Mouse (Mus musculus) ES-CJ7 (cell line): ENCODE measurements around the gene Cytip.
"Not testable (repeated sequence)": the region's sequence is repeated elsewhere in the genome, so short reads cannot be mapped to it uniquely, and the experiment has no call there.

ENCODE experiments used
- DNase-seq: peaks from one replicate; pipeline ENCODE4 v3.0.0; 2011; ENCODE audit warnings: low read depth, low spot score

The Cytip gene

DNA sequence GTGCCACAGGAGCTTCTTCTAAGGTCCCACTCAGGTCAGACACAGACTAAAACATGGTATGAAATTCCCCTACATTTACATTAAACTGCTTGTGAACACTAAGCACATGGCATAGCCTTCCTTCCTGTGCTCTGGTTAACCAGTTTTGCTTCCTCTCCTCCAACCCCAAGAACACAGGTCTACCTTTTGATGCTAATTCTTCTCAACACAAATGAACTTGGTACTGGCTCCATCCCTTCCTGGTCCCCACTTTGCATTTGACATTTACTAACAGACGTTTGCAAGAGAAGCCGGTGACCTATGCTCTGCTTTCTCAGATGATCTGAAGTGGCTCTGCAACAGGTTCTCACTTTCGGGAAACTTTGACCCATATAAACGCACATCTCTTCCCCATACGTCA lies 65.4 kb downstream of the Cytip start:
- no peak for DNase-seq

DNA sequence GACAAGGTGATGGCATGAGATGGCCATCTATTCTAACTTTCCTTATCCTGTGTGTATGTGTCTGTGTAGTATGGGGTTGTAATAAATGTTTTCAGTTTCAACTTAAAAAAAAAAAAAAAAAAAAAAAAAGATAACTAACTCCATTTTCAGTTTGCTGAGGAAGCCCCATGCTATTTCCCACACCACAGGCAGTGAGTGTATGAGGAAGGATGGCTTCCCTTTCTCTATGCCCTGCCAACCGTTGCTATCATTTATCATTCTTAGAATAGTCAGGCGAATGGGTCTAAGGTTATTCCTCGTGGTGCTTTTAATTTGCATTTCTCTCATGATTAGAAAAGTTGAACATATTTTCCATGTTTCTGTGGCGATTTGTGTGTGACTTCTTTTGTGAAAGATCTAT lies 84.2 kb downstream of the Cytip start:
- DNase-seq: no peak

DNA sequence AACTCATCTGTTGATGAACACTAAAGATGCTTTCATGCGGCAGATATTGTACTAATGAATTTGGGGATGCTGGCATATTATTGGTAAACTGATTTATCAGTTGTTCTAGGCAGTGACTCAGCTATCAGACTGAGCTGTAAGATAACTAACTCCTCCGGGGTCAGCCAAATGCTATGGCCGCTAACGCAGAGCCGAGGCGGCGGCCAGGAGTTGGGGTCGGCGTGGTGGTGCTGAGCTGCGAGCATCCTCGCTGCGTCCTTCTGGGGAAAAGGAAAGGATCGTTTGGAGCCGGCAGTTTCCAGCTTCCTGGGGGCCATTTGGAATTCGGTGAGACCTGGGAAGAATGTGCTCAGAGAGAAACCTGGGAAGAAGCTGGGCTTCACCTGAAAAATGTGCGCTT lies 87.4 kb downstream of the Cytip start:
- DNase-seq: not testable (repeated sequence)

DNA sequence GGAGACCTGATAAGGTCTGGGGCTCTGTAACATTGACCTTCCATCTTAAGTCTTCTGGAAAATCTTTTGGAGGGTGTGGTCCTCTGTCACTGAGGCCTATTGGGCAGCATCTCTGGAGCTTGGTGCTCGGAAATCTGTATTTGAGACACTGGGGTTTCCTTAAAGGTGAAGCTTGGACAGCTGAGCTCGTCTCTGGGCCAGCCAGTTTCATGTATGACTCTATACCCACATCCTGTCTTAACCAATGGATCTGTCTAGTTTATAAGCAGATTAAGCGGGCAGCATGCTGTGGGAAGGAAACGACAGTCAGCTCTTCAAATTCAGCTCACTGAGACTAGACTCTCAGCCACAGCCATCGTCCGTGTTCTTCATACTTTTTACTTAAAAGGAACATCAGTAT lies 88.3 kb downstream of the Cytip start:
- DNase-seq: no peak

DNA sequence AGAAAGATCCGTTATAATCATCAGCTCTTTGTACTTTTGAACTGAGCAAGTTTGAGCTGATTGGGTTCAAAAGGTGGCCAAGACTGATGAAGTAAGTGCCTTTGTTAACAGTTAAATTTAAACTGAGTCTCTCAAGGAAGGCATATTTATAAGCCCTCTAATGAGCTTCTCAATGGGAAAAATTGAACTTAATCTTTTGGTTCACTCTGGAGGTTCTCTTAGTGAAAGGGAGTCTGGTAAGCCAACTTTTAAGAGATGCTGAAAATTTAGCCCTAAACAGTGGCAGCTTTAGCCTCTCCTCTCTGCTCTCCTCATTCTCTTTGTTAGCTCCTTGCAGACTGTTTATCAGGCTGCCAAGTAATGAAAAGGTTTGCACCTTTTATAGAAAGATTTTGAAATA lies 100.5 kb downstream of the Cytip start:
- DNase-seq: no peak

DNA sequence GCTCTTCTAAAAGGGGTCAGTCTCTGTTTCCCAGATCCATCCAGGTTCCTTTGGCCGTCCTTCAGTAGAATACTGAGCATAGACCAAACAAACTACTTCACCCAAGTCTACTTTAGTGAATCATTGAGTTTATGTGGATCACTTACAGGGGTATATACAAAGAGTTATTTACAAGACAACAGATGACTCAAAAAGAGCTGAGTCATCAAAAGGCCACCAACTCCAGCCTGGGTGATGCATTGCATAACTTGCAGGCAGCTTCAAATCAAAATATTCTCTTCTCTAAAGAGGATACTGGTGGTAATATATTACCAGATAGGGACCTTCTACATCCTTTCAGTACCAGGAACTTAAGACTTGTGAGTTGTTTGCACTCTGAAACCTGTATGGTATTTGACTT lies 108.9 kb downstream of the Cytip start:
- DNase-seq: no peak

DNA sequence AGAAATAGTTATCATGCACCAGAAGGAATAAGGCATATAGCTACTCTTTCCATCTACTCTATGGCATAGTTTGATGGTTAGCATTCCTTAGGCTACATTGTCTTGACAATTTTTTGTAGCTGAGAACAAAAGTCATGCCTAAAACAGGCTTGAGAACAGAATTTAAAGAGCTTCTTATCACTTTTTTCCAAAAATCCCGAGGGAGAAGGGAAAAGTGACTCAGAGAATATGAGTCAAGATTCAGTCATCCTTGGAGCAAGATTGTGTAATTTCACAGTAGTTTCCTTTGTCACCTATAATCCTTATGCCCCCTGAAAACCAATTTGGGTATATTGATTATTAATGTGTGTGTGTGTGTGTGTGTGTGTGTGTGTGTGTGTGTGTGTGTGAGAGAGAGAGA lies 115.5 kb downstream of the Cytip start:
- DNase-seq: no peak
